Mouse (Mus musculus) forebrain, postnatal 0 days (tissue): ENCODE data around the gene Dnhd1. TPM values are rescaled to one million over a fixed set of nuclear protein-coding genes. Genes with fewer than 3 reads are reported as not detected.
"Not testable (repeated sequence)": the region's sequence is repeated elsewhere in the genome, so short reads cannot be mapped to it uniquely, and the experiment has no call there.

Source experiments
- ATAC-seq: fragments of 200-750 bp; cut with Nextera tagmentation; 2 replicates; pipeline ENCODE4 v1.8.0; 2017; ENCODE audit warnings: mild to moderate bottlenecking, moderate library complexity
- DNase-seq: peaks from one replicate; pipeline ENCODE4 v3.0.0-alpha.2; 2015
- H3K27ac ChIP-seq: fragments of 300-500 bp; sonication (generic); 2 replicates; pipeline ENCODE4 v1.5.1; 2014; ENCODE audit warnings: low read depth, mild to moderate bottlenecking, antibody characterized with exemption, low read length, moderate library complexity, mixed read lengths
- H3K27me3 ChIP-seq: fragments of 300-500 bp; sonication (generic); 2 replicates; pipeline ENCODE4 v1.6.1; 2014; ENCODE audit warnings: mild to moderate bottlenecking, low read length, mixed read lengths; ENCODE audit not compliant: insufficient read depth
- H3K36me3 ChIP-seq: fragments of 300-500 bp; sonication (generic); 2 replicates; pipeline ENCODE4 v1.6.1; 2014; ENCODE audit warnings: mild to moderate bottlenecking, moderate library complexity; ENCODE audit not compliant: insufficient read depth
- H3K4me1 ChIP-seq: fragments of 300-500 bp; sonication (generic); 2 replicates; pipeline ENCODE4 v1.6.1; 2014; ENCODE audit warnings: antibody characterized with exemption; ENCODE audit not compliant: insufficient read depth
- H3K4me2 ChIP-seq: fragments of 300-500 bp; sonication (generic); 2 replicates; pipeline ENCODE4 v1.6.1; 2014; ENCODE audit warnings: low read depth, mild to moderate bottlenecking, moderate library complexity
- H3K4me3 ChIP-seq: fragments of 300-500 bp; sonication (generic); 2 replicates; pipeline ENCODE4 v1.5.1; 2014; ENCODE audit warnings: low read depth, low read length, mixed read lengths
- H3K9ac ChIP-seq: fragments of 300-500 bp; sonication (generic); 2 replicates; pipeline ENCODE4 v1.6.1; 2014; ENCODE audit warnings: mild to moderate bottlenecking
- H3K9me3 ChIP-seq: fragments of 300-500 bp; sonication (generic); 2 replicates; pipeline ENCODE4 v1.6.1; 2016; ENCODE audit warnings: low read length
- CTCF ChIP-seq: sonication (generic); IDR thresholded peaks from 2 replicates; pipeline ENCODE4 v1.5.1; 2016; ENCODE audit warnings: antibody characterized with exemption, control low read depth, low read depth
- WGBS: fragments of 180-500 bp; shearing (Covaris S2); extraction: QIAGEN DNeasy Blood & Tissue Kit; methylation state at CpG from one replicate; pipeline ENCODE4 v1.1.7; 2014; 5-methylcytosine and 5-hydroxymethylcytosine counted together
- polyA plus RNA-seq: library from polyadenylated mRNA; unstranded; fragments of >200 nt; fragmentation: Nextera tagmentation; extraction: Ambion mirVana; gene quantifications from 2 replicates; pipeline ENCODE4 v1.2.1, GENCODE M21; 2015
- total RNA-seq: library from RNA; depleted of rRNA; stranded (reverse); fragments of >200 nt; gene quantifications from 2 replicates; pipeline ENCODE4 v1.2.3, GENCODE M21; 2014

Gene Dnhd1
- total and polyA plus RNA-seq, 2 experiments from 2014 or later = 0.48 to 4.6 TPM

GRCm38 (mm10) chr7:105740089-105740795 is 89.6 kb downstream of the Dnhd1 start:
- no peak overlapping the region for H3K4me2 ChIP-seq
- H3K9ac ChIP-seq = no peak overlapping the region
- no peak overlapping the region for H3K27ac ChIP-seq
- no peak for TF ChIP-seq CTCF
- peaks cover 35% of the 10 kb centered on the region for H3K36me3 ChIP-seq
- peaks cover 9% of the 10 kb centered on the region for H3K4me1 ChIP-seq
- whole genome bisulfite sequencing = 85% methylated on average over 13 of the region's 13 CpGs
- no peaks in the 10 kb centered on the region for H3K9me3 ChIP-seq
- DNase-seq (no peak), ATAC-seq (no peak)
- H3K4me3 ChIP-seq = no peak overlapping the region
- no peaks in the 10 kb centered on the region for H3K27me3 ChIP-seq

DNA sequence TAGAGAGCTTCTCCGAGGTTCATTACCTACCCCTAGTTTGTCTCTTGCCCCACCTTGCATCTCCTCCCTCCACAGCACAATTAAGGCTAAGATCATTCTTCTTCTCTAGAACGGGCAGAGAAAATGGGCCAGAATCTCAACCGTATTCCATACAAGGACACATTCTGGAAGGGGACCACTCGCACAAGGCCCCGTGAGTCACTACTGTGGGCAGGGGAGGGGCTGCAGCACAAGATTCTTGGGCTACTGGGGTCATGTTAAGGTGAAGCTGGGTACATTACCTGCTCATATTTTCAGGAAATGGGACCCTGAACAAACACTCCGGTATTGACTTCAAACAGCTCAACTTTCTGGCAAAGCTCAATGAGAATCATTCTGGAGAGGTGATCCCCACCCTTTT is 90.2 kb downstream of the Dnhd1 start:
- DNase-seq (no peak), ATAC-seq (no peak)
- H3K9ac ChIP-seq = no peak overlapping the region
- H3K9me3 ChIP-seq = no peaks in the 10 kb centered on the region
- H3K4me1 ChIP-seq = peaks cover 6% of the 10 kb centered on the region; the same call in 1 of the 2 replicates
- no peaks in the 10 kb centered on the region for H3K27me3 ChIP-seq
- no peak for TF ChIP-seq CTCF
- 82% methylated on average over 6 of the region's 6 CpGs for WGBS
- H3K36me3 ChIP-seq = peaks cover 35% of the 10 kb centered on the region
- no peak overlapping the region for H3K27ac ChIP-seq
- no peak overlapping the region for H3K4me3 ChIP-seq
- no peak overlapping the region for H3K4me2 ChIP-seq

DNA sequence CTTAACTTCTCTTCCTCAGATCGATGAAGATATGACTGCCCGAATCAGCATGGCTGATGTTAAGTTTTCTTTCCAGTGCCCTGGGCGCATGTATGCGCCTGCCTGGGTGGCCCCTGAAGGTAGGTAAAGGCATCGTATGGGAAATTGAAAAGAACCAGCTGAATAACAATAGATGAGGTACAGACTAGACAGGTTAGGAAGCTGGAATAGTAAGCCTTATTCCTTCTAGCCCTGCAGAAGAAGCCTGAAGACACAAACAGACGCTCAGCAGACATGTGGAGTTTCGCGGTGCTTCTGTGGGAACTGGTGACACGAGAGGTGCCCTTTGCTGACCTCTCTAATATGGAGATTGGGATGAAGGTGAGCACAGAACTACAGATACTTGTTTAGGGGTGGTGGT is 91.4 kb downstream of the Dnhd1 start:
- Histone ChIP-seq H3K27ac (no peak overlapping the region), H3K27me3 (no peaks in the 10 kb centered on the region), H3K36me3 (peaks cover 35% of the 10 kb centered on the region), H3K4me3 (no peak overlapping the region), H3K9ac (no peak overlapping the region), H3K4me1 (peaks cover 5% of the 10 kb centered on the region; the same call in 1 of the 2 replicates), H3K4me2 (no peak overlapping the region), H3K9me3 (no peaks in the 10 kb centered on the region)
- no peak for ATAC-seq
- no peak for TF ChIP-seq CTCF
- 91% methylated on average over 9 of the region's 9 CpGs for WGBS
- no peak for DNase-seq

DNA sequence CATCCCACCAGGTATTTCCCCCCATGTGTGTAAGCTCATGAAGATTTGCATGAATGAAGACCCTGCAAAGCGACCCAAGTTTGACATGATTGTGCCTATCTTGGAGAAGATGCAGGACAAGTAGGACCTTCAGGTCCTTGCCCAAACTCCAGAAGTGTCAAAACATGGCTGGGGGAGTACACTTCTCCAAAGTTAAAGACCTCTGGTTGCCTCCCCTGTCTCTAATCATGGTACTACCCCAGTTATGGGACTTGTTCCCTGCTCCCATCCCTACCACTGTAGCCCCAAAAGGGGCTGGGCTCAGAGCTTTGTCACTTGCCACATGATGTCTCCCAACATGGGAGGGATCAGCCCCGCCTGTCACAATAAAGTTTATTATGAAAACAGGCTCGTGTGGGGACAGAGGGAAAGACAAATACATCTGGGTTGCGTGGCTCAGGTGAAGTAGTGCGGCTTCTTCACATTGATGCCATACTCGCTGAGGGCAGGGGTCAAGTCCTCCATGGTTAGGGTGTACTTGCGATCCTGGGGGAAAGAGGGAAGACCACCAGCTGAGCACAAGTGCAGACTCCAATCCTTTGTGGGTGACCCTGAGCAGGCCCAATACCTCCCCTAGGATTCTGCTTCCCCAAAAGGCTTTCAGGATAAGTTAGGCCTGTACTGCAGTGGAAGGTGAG is 92.0 kb downstream of the Dnhd1 start:
- H3K36me3 ChIP-seq = peaks cover 40% of the 10 kb centered on the region
- H3K4me2 ChIP-seq = not testable (repeated sequence)
- 90% methylated on average over 7 of the region's 7 CpGs for WGBS

DNA sequence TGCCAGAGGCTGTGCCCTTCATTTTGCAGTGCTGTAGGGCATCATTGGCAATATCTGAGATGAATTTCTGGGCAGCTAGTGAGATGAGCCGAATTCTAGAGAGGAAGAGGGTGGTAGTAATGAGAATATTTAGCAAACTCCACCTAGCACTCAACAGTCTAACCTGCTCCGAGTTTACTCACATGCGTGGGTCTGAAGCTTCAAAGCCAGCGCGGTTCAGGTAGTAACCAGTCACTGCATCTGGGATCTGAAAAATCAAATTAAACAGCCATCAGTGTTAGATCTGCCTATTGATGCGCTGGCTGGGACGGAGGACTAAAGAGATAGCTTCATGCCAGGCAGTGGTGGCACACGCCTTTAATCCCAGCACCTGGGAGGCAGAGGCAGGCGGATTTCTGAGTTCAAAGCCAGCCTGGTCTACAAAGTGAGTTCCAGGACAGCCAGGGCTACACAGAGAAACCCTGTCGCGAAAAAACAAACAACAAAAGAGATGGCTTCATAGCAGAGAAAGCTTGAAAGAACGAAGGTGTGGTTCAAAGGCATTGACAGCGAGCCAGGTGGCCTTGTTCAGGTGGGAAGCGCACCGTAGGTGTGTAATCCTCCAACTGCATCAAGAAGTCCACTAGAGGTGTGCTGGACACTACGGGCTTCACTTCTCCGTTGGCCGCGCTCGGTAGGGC is 92.8 kb downstream of the Dnhd1 start:
- peaks cover 40% of the 10 kb centered on the region for H3K36me3 ChIP-seq
- peak overlapping the region; percentile 93 for H3K4me2 ChIP-seq
- 36% methylated on average over 20 of the region's 20 CpGs for WGBS
- peak overlapping the region; percentile 85 for H3K9ac ChIP-seq
- not testable (repeated sequence) for H3K9me3 ChIP-seq, ATAC-seq, DNase-seq, H3K4me1 ChIP-seq, H3K27me3 ChIP-seq
- H3K4me3 ChIP-seq = peak overlapping the region; percentile 88
- peak overlapping the region; percentile 76 for H3K27ac ChIP-seq

More for the DNA sequence above, 92.0 kb downstream of the Dnhd1 start:
- H3K27ac ChIP-seq, DNase-seq, H3K9ac ChIP-seq, H3K4me3 ChIP-seq, H3K9me3 ChIP-seq, H3K4me1 ChIP-seq, ATAC-seq, H3K27me3 ChIP-seq: not testable (repeated sequence)

DNA sequence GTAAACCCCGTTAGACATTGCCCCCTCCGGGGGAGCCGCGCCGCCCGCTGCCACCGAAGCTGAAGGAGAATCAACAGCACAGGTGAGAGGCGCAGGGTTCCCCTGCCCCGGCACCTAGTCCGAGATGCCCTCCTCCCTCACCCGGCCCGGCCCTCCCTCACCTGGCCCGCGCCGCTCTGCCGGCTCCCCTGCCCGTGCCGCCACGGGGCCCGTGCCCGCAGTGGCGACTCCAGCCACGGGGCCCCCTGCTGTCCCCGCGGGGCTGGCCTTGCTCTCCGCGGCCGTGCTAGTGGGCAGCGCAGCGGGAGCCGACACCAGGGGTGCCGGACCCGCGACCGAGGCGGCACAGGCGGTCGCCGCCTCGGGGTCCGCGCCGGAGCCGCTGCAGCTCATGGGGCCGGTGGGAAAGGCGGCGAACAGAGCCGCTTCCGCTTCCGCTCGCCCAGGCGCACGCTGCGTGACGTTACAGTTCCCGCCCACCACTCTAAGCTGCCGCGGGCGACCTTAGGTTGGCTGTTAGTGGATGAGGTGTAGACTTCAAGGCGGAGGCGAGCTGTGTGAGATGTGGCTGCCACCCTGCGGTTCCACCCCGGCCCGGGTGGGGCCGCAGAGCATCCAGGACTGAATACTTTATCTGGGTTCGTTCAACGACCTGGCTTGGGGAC is 93.4 kb downstream of the Dnhd1 start, which contains the start of gene Taf10:
Gene Taf10, minus strand, starts transcription at position 436 of the 665 bp plus-strand sequence.
- Histone ChIP-seq H3K9me3 (no peaks in the 10 kb centered on the region), H3K27me3 (no peaks in the 10 kb centered on the region), H3K4me1 (no peaks in the 10 kb centered on the region), H3K4me2 (peak within 1 kb of the TSS; percentile 93), H3K9ac (peak within 1 kb of the TSS; percentile 85), H3K4me3 (peak within 1 kb of the TSS; percentile 88), H3K27ac (peak within 1 kb of the TSS; percentile 76), H3K36me3 (peaks cover 43% of the 10 kb centered on the region)
- peak; percentile 53 for TF ChIP-seq CTCF
- DNase-seq (peak; percentile 91), ATAC-seq (peak; percentile 99)
- WGBS = 3% methylated on average over 67 of the region's 67 CpGs
